Mouse (Mus musculus) lung, postnatal 14 days (tissue): Measurements from ENCODE around the gene Abtb2.

Experiments used
- DNase-seq: peaks from one replicate; pipeline ENCODE4 v3.0.0; 2021

The Abtb2 gene

DNA sequence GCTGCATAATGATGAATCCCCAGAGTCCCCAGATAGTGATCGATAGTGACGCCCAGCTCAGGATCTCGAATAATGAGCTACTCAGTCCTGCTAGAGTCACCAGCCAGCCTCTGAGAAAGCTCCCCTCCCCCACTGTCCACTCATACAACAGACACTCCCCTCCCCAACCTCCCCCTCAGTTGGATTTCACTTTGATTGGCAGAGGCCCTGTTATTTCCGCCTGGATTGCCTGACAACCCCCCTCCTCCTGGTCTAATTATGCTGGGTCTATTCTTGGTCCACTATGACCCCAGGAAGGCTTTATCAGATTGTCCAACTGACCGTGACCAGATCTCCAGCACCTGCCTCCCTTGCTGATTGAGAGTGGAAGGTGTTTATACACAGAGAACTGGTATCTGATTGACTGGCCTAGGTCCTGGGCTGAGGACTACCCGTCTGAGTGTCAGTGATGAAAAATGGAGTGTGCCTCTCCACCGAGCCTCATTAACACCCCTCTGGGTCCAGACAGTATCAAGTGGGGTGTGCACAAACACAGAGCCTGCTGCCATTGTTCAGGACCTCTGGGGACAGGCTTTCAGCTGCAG is 59.3 kb downstream of the Abtb2 start:
- DNase-seq, result no peak

DNA sequence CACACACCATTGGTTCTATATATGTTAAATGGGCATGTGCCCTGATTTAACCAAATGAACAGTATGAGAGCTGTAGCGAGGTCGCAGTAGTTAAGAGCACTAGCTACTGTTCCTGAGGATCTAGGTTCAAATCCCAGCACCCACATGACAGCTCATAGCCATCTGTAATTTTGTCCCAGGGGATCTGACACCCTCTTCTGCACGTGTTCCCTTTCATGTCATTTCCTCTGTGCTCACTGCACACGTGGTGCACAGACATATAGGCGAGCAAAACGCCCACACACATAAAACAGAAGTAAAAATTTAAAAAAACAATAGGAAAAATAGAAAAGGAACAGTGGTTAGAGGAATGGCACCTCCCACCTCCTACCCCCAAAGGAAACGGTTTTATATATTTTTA is 61.0 kb downstream of the Abtb2 start:
- no peak for DNase-seq

DNA sequence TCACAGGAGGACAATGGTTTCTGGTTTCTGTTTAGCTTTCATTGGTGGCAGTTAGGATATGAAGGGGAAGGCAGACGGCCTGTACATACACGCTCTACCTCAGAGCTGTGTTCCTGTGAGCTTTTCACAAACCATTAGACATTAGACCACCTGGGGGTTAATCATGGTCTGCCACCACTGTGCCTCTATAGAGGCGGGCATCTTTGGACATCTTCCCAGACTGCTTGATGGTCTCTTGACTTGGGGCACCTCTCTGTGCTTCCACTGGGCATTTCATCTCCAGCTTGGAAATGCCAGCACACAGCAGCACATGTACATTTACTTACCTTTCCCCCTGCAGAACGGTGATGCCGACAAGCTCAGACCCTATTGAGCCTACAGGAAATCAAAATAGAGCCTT is 63.8 kb downstream of the Abtb2 start:
- no peak for DNase-seq

GRCm38 (mm10) chr2:103631293-103631717 is 65.2 kb downstream of the Abtb2 start:
- no peak for DNase-seq

- DNase-seq, result no peak
These were observed 66.2 kb downstream of the Abtb2 start for GRCm38 (mm10) chr2:103632136-103632925.

- no peak for DNase-seq
These were observed 66.8 kb downstream of the Abtb2 start for GRCm38 (mm10) chr2:103632926-103633250.

- no peak for DNase-seq
These were observed 69.8 kb downstream of the Abtb2 start for GRCm38 (mm10) chr2:103635731-103636487.

- DNase-seq, result no peak
These were observed 71.3 kb downstream of the Abtb2 start for GRCm38 (mm10) chr2:103637385-103637784.

- DNase-seq, result no peak
These were observed 71.8 kb downstream of the Abtb2 start for GRCm38 (mm10) chr2:103637943-103638342.

DNA sequence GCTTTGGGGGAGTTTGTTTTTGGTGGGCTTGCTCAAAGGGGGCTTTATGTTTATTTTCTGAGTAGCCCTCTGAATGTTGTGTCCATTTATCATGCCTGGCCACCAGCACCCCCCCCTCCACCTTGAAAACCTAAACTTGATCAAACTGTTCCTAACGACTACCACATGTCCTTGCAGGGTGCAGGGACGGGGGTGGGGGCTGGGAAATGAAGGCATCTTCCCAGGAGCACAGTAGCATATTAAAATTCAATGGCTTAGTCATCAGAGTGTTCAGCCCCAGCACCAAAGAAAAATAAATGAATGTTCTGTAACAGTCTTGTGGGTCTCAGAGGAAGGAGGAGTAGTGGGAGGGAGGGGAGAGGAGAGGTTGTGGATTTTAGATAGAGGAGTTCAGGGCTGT is 73.6 kb downstream of the Abtb2 start:
- no peak for DNase-seq

GRCm38 (mm10) chr2:103640861-103641260 is 74.8 kb downstream of the Abtb2 start:
- DNase-seq, result no peak

DNA sequence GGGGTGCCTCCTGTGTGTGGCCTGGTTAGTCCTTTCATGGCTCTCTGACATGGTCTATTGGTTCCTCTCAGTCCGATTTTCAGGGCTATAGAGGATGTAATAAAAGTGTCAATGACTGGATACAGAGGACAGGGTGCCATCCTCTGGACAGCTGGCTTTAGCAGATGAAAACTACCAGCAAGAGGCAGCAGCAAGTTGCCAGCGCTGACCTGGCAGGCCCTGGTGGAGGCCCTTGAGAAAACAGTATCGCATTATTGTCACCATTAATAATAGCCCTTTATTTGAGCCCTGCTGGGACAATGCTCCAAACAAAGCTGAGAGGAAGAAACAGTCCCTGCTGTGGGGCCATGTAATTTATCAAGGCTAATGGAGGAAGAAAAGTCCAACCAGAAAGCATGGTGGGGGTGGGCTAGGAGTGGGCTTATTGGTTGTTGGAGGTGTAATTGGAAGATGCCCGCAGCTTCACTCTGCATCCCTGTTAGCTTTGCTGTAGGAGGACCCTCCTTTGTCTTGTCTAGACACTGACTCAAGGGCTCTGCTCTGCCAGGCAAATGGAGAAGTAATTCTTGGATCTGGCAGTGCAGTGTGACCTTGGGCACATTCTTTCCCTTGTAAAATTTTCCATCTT is 77.6 kb downstream of the Abtb2 start:
- no peak for DNase-seq

DNA sequence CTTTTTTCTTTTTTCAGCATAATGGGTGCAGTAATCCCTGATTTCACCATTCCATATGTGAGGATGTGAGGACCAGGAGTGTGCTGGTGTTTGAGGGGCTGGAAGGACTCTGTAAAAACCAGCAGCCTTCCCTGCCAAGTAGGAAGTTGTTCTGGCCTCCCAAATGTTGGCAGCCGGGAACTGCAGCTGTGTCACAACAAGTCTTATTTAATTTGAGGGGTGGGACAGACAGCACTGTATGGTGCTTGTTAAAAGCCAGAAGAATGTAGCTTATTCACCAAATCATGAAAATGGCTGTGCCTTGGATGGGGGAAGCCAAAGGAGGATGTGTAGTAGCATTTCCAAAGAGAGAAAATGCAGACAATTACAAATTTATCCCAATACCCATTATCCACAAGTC is 78.3 kb downstream of the Abtb2 start:
- DNase-seq, result no peak

GRCm38 (mm10) chr2:103650314-103650879 is 84.3 kb downstream of the Abtb2 start:
- no peak for DNase-seq

- no peak for DNase-seq
These were observed 86.0 kb downstream of the Abtb2 start for GRCm38 (mm10) chr2:103652121-103652520.

DNA sequence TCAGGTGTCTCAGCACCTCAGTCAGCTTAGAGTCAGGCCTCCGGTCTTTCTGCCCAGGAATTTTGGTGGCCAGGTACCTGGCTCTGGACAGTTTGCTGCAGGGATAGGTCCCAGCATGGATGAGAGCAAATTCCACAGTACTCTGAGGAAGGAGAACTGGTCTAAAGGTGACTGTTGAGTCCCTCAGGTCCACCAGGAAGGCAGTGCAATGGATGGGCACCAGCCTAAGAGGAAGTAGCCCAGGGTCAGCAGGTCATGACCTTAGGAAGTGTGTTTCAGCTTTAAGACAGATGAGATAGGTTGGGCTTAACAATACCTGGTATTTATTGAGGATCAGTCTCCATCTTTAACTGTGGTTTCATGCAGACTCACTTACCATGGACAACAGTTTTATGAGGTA is 88.9 kb downstream of the Abtb2 start:
- no peak for DNase-seq

DNA sequence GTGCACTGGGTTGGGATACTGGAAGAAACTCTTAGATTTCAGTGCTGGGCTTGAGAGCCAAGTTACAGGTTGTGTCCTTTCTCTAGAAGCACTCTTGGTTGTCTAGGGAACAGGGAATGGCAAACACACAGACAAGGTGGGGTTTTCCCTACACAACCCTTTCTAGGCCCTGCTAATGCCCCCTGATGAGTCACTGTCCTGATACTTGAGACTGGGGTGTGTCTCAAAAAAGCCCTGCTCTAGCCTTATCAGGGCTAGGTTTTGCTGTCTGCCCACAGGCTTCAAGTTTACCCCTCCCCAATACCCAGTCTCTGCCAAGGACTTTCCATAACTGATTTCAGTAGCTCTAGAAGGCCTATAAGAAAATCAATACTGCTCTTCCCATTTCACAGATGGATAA is 89.9 kb downstream of the Abtb2 start:
- DNase-seq, result no peak

DNA sequence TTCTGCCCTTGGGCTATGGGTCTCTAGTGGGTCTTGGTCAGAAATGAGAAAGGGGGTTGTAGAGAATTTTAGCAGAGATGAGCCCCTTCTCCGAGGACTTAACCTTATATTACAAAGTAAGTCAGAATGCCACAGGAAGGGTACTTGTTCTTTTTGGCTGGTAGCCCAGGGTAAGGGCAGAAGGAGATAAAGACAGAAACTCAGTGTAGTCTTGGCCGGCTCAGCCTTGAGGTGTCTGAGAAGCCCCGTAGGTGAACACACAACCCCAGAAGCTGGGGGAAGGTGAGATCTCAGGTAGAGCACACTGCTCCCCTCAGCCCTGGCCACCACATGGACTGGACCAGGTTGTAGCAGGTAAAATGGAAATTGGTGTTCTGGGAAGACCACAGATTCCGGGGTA is 93.1 kb downstream of the Abtb2 start:
- no peak for DNase-seq

DNA sequence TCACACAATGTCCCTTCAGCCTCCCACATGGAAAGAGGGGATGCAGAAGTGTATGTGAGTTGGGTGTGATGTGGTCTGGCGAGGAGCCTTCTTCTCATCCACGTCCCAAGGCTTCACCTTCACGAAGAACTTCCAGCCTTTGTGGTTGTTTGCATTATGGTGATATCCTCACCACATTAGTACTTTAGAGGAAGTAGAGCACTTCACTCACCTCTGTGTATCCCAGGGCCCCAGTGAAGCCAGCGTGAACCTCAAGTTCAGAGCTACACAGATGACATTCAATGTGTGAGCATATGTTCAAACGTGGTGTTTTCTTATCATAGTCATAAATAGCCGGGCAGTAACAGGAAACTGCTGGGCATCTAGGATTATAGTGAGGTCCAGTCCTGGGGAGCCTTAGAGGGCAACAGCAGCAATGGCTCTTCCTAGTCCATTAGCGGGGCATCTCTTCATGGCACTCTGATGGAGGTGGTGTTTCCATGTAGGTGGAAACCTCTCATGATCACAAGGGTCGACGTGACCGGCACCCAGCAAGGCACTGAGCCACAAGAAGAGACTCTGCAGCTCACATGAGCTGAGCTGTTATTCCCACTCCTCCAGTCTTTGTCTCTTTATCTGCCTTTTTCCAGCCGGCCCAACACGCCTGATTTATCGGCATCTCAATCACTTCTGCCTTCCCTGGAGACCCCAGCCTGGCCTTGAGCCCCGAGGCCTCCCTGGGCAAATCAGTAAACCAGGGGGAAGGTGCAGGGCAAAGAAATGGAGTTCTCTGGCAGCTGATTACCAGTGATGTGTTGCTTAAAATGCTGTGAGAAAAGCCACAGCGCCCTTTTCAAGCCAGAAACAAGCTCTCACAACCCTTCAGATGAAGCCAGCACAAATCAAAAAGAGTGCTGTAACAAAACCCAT is 93.8 kb downstream of the Abtb2 start:
- DNase-seq, result no peak

DNA sequence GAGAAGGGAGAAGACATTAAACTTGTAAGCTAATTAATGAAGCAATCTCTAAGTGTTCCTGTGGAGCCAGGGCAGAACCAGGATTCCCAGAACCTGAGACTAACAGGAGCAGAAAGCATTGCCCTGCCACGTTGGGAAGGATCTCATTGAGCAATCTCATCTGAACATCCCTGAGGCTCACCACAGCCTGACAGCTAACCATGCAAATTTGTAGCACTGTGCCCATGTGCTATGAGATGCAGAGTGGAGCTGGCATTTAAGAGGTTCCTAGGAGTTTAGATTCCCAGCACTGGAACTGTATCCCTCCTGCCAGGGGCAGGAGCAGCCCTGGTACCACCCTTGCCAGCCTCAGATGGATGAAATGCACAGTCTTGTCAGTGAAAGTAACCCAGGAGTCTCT is 95.6 kb downstream of the Abtb2 start:
- DNase-seq, result no peak

DNA sequence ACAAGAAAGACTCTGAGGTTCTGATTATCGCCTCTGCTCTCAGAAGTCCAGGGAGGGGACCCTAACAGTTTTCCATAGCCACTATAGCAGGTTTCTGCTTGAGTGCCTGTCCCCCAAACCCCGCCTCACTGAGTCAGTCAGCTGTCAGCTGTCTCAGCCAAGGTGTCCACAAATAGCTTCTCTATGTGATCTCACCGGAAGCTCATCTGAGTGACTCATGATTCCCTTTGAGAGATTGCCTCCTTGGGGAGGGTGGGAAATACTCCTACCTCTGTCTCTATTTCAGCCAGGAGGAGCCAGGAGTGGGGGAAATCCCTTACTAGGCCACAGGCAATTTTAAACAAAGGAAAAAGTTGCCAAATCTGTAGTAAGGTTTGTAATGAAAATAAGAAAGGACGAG is 96.0 kb downstream of the Abtb2 start:
- peak; percentile 19 for DNase-seq

- DNase-seq, result no peak
These were observed 98.2 kb downstream of the Abtb2 start for GRCm38 (mm10) chr2:103664341-103664740.
